Mouse (Mus musculus) MEL (cell line): ENCODE results near the gene Trio.

ENCODE experiments used
- EP300 ChIP-seq, 2 experiments: IDR thresholded peaks; 2 replicates each; pipeline ENCODE4 v1.6.1; 2011; ENCODE audit warnings: improper control_type of control experiment in 2 of 2, low read length in 2 of 2, low read depth in 1 of 2, mild to moderate bottlenecking in 1 of 2
- GATA1 ChIP-seq: IDR thresholded peaks from 2 replicates; pipeline ENCODE4 v1.6.1; 2011; ENCODE audit warnings: low read depth, low read length, improper control_type of control experiment
- POLR2AphosphoS5 ChIP-seq: IDR thresholded peaks from 2 replicates; pipeline ENCODE4 v1.6.1; 2012; ENCODE audit warnings: low read depth, borderline replicate concordance, mild to moderate bottlenecking, inconsistent platforms, low read length, moderate library complexity, mixed read lengths

DNA sequence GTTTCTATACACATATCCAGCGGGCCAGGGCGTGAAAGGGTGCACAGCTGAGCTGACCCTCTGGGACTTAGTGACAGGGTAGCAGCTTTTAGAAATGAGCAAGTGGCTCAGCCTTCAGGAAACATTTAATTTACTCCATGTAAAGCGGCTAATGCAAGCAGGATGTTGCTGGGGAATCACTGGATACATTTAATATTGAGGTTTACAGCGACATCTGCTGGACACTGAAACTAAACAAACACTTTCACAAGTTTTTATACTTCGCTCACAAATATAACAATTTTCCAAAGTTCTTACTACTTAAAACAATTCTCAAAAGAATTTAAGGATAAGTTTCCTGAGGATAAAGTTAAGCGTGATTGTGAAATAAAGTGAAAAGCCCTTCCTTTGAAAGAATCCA lies 174.3 kb downstream of the Trio start:
- TF ChIP-seq POLR2AphosphoS5 (no peak), GATA1 (no peak), EP300 (IDR thresholded peaks at IDR 0.05; ENCODE audit: low read depth in 1 of 2, low read length in 2 of 2) (no peak)
